Mouse (Mus musculus) testis, adult 2 months (tissue): ENCODE measurements around the gene Gemin7.

Experiments
- CTCF ChIP-seq: fragments of 200-500 bp; IDR thresholded peaks from 2 replicates; pipeline ENCODE4 v1.5.1; 2012; ENCODE audit warnings: low read depth, mild to moderate bottlenecking, inconsistent platforms, low read length, moderate library complexity; ENCODE audit not compliant: control insufficient read depth, insufficient read depth, insufficient replicate concordance
- POLR2A ChIP-seq: fragments of 200-500 bp; IDR thresholded peaks from 2 replicates; pipeline ENCODE4 v1.6.1; 2012; ENCODE audit warnings: low read depth, mild to moderate bottlenecking, inconsistent platforms, low read length, moderate library complexity; ENCODE audit not compliant: control insufficient read depth

DNA sequence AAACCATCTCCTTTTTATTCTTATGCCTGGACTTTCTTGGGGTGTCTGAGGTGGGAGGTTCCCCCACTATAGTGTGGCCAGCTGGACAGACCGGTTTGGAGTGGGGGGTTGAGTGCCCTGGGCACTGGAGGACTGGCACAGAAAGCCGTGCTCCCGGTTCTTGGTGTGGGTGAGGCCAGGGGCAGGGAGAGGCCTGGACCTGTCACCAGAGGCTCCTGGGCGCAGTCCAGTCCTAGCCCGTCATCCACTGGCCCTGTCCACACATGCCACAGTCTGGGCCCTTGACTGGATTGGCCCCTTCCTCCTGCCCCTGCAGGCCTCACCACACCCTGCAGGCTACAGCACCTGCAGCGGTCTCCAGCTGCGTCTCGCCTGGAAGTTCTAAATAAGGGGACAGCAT is 3.2 kb upstream of the Gemin7 start:
- TF ChIP-seq CTCF (no peak), POLR2A (no peak)
